Mouse (Mus musculus): Measurements from ENCODE around the gene Prl8a6.

The Prl8a6 gene

GRCm38 (mm10) chr13:27438588-27438987 lies at the start of gene Prl8a6:
Gene Prl8a6, minus strand, starts transcription at chr13:27438688.
- no peak for DNase-seq (ENCODE audit: low spot score in 2 of 2)

DNA sequence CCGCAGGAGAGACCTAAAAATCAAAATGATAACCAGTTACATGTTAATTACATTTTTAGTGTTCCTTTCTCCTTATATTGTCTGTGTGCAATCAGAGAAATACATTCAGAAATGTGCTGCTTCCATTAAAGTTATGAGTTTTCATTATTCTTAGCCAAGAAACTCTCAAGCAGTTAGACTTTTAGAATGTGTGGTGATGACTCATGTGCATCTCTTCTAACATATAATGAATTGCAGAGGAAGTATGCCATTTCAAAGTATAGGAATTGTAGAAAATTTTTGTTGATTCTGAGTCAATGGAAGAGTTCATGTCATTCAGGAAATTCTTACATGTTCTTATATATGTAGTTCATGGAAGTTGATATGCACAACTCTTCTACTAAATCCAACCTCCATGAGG lies 5.3 kb downstream of the Prl8a6 start:
- DNase-seq (ENCODE audit: low spot score in 2 of 2): no peak

DNA sequence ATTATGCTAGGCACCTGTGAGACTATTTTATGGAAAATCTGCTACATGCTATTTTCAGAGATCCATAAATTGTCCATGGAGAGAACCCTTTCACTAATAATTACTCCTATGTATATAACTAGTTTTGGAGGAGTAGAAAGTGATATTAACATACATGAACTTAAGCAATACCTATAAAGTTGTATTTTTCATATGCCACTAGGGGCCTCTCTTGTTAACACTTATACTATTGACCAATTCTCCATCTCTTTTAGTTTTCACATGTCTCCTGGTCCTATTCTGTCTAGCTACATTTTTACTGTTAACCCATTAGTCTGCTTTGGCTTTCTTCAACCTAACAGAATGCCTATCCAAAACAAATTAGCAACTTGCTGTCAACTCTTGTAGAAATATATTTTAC lies 24.8 kb downstream of the Prl8a6 start:
- no peak for DNase-seq (ENCODE audit: low spot score in 2 of 2)

DNA sequence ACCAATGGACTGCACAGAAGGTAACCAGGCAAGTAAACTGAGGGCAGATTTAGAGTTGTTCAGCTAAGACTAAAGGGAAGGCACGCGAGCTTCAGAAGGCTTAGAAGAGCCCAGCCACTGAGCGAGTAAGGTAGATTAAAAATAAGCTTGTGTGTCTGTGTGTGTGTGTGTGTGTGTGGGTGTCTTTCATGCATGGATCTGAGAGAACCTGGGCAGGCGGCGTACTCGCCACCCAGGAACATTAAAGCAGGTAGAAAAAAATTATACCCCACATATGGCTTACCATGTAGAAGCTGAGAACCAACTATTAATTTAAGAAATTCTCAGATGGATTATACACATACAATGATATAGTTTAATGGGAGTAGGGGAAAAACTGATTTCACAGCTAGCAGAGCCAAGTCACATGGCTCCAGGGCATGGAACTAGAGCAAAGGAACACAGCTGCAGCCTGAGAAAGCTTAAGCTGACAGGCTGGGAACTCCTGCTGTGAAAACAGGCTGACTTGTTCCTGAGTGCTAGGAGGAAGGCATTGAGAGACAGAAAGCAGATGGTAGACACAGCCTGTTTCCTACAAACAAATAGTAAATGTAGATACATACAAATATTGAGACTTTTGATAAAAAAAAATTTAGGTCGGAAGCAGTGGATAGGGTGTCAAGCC lies 39.3 kb downstream of the Prl8a6 start:
- no peak for DNase-seq (ENCODE audit: low spot score in 2 of 2)

GRCm38 (mm10) chr13:27390746-27391145 lies 47.7 kb downstream of the Prl8a6 start, which contains the start of gene Prl2b1:
Gene Prl2b1, minus strand, starts transcription at chr13:27390846.
- no peak for DNase-seq (ENCODE audit: low spot score in 2 of 2)

Data from frontal cortex, postnatal 14 days (tissue).